Mouse (Mus musculus) inflammation-experienced regulatory T-cells, adult 16 weeks (primary cell): ENCODE data around the gene Tulp4. TPM values are rescaled to one million over a fixed set of nuclear protein-coding genes. Genes with fewer than 3 reads are reported as not detected.

ENCODE experiments used
- polyA plus RNA-seq: library from polyadenylated mRNA; unstranded; fragments of 100-300 nt; shearing (Covaris generic); gene quantifications from one replicate; pipeline ENCODE4 v1.2.1, GENCODE M21; 2017

Tulp4 gene
- polyA plus RNA-seq = 68.1 TPM

GRCm38 (mm10) chr17:6106361-6107014 is at the start of gene Tulp4:
TSS of gene Tulp4 (plus strand) at chr17:6106437.

GRCm38 (mm10) chr17:6079287-6080122 is 26.7 kb upstream of the Tulp4 start, which contains the start of the genes Serac1 and Gtf2h5:
TSS of gene Serac1 (minus strand) at chr17:6079741.
TSS of gene Gtf2h5 (plus strand) at chr17:6079786.

GRCm38 (mm10) chr17:6256400-6257069 is 150.3 kb downstream of the Tulp4 start, which contains the start of gene Tmem181a:
TSS of gene Tmem181a (plus strand) at chr17:6256860.

Other genes with a start within 250 kb of the Tulp4 start
- gene Synj2, start 165.2 kb upstream of the Tulp4 start, polyA plus RNA-seq = 26.8 TPM
- 3.1 TPM for gene Serac1, start 26.7 kb upstream of the Tulp4 start, polyA plus RNA-seq
- gene Gtf2h5, start 26.7 kb upstream of the Tulp4 start, polyA plus RNA-seq = 87.8 TPM
- gene Tmem181a, start 150.4 kb downstream of the Tulp4 start, polyA plus RNA-seq = 24.0 TPM
- 14.0 TPM for gene Dynlt1a, start 211.1 kb downstream of the Tulp4 start, polyA plus RNA-seq